Mouse (Mus musculus): ENCODE data around the gene Arhgap11a.

DNA sequence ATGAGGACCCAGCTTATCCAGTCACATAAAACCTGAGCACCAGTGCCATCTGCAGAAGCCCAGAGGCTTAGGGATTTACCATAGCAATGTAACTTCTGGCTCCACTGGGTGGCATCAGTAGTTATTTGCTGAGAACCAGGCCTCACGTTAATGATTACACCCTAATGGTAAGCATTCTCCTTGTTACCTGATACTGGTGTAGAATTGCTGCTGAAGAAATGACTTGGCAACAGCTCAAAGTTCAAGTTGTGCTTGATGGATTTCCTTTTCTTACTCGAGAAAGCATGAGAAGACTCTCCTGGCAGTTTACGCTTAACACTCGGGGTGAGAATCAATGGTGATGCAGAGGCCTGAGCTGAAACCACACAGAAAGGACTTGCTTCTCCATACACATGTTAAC, 9.0 kb downstream of the Arhgap11a start:
- TF ChIP-seq GATA1 (IDR thresholded peaks at IDR 0.05; ENCODE audit: low read length): no peak
- no peak for TF ChIP-seq TAL1 (IDR thresholded peaks at IDR 0.05; ENCODE audit: low read length)
